Mouse (Mus musculus): ENCODE measurements around the gene Apod.

DNA sequence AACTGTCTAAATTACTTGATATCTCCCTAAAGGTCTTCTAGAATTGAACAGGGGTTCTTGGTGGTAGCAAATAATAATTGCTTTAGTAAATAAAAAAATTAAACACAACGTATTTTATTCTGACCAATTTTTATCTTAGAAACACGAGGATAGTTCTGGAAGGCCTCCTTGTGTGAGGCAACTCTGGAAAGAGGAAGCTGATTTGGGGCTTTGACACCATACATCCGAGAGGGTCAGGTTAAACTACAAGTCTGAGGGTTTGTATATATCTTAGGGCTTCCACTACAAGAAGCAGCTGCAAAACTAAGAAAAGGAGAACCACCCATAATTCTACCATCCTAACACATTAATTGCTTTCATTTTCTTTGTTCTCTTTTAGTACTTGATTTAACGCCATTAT is 20.8 kb downstream of the Apod start:
- no peak for TF ChIP-seq POLR2A (IDR thresholded peaks at IDR 0.05; ENCODE audit: borderline replicate concordance, insufficient read depth, low read length)
- no peak for TF ChIP-seq CTCF (IDR thresholded peaks at IDR 0.05; ENCODE audit: borderline replicate concordance, insufficient read depth, low read depth, low read length)
